Mouse (Mus musculus) spleen, adult 10 weeks (tissue): ENCODE results near the gene Zfp260. TPM values are rescaled to one million over a fixed set of nuclear protein-coding genes. Genes with fewer than 3 reads are reported as not detected.

Experiments used
- polyA plus RNA-seq: library from polyadenylated mRNA; stranded (reverse); fragments of 350-450 nt; fragmentation: Illumina TruSeq; extraction: RNeasy Lipid Tissue Mini Kit (QIAGEN cat#74804); gene quantifications from one replicate; pipeline ENCODE4 v1.2.3, GENCODE M21; 2015; ENCODE audit warnings: low replicate concordance; ENCODE audit not compliant: insufficient read depth

Zfp260 gene
- polyA plus RNA-seq = 76.0 TPM

GRCm38 (mm10) chr7:30094646-30095429 lies at the start of gene Zfp260:
Zfp260 (plus strand) TSS chr7:30094777.

GRCm38 (mm10) chr7:30050882-30051548 lies 43.6 kb upstream of the Zfp260 start, which contains the start of gene Zfp14:
Zfp14 (minus strand) TSS chr7:30051380.

GRCm38 (mm10) chr7:30072146-30073028 lies 22.2 kb upstream of the Zfp260 start, which contains the start of gene Zfp82:
Zfp82 (minus strand) TSS chr7:30072900.

GRCm38 (mm10) chr7:30090092-30090969 lies 4.2 kb upstream of the Zfp260 start, which contains the start of the genes Gm26920 and Zfp566:
Gm26920 (minus strand) TSS chr7:30090410.
Zfp566 (minus strand) TSS chr7:30090527.

GRCm38 (mm10) chr7:30121308-30122187 lies 27.0 kb downstream of the Zfp260 start, which contains the start of gene Zfp382:
Zfp382 (plus strand) TSS chr7:30121942.

Other genes with a start within 250 kb of the Zfp260 start
- 6.4 TPM for gene Zfp940, start 241.1 kb upstream of the Zfp260 start, polyA plus RNA-seq
- gene Zfp420, start 234.8 kb upstream of the Zfp260 start, polyA plus RNA-seq = 30.2 TPM
- 6.2 TPM for gene Zfp27, start 188.2 kb upstream of the Zfp260 start, polyA plus RNA-seq
- 9.2 TPM for gene Zfp383, start 186.6 kb upstream of the Zfp260 start, polyA plus RNA-seq
- 7.3 TPM for gene Zfp74, start 140.7 kb upstream of the Zfp260 start, polyA plus RNA-seq
- gene Zfp568, start 110.8 kb upstream of the Zfp260 start, polyA plus RNA-seq = 11.5 TPM
- gene Zfp14, start 43.4 kb upstream of the Zfp260 start, polyA plus RNA-seq = 6.0 TPM
- 10.2 TPM for gene Zfp82, start 21.9 kb upstream of the Zfp260 start, polyA plus RNA-seq
- 1.5 TPM for gene Gm26920, start 4.4 kb upstream of the Zfp260 start, polyA plus RNA-seq
- 10.1 TPM for gene Zfp566, start 4.2 kb upstream of the Zfp260 start, polyA plus RNA-seq
- gene Zfp382, start 27.2 kb downstream of the Zfp260 start, polyA plus RNA-seq = 8.5 TPM
- gene Zfp146, start 75.0 kb downstream of the Zfp260 start, polyA plus RNA-seq = 56.8 TPM
- gene Cox7a1, start 89.4 kb downstream of the Zfp260 start, polyA plus RNA-seq = not detected
- gene Capns1, start 104.0 kb downstream of the Zfp260 start, polyA plus RNA-seq = 236 TPM
- 7.5 TPM for gene Polr2i, start 137.2 kb downstream of the Zfp260 start, polyA plus RNA-seq
- 39.6 TPM for gene Tbcb, start 137.5 kb downstream of the Zfp260 start, polyA plus RNA-seq
- gene Ovol3, start 140.9 kb downstream of the Zfp260 start, polyA plus RNA-seq = not detected
- gene Thap8, start 185.3 kb downstream of the Zfp260 start, polyA plus RNA-seq = 0.23 TPM
- gene Wdr62, start 185.6 kb downstream of the Zfp260 start, polyA plus RNA-seq = 3.9 TPM
- gene Clip3, start 197.0 kb downstream of the Zfp260 start, polyA plus RNA-seq = 15.0 TPM
- gene Alkbh6, start 213.9 kb downstream of the Zfp260 start, polyA plus RNA-seq = 25.9 TPM
- gene Syne4, start 220.0 kb downstream of the Zfp260 start, polyA plus RNA-seq = 3.6 TPM
- gene E130208F15Rik, start 227.0 kb downstream of the Zfp260 start, polyA plus RNA-seq = 1.0 TPM
- gene Sdhaf1, start 229.1 kb downstream of the Zfp260 start, polyA plus RNA-seq = 12.5 TPM